In genomic region chr15:86156492-86156891, GRCm38 (mm10) we compare ENCODE assay signal across 26 mouse cellular contexts.
"Had no signal": no experiment of that assay in that cellular context is flagged by ENCODE, and none has a peak within 500 bp of the region (broad histone marks: within the 10 kb centered on the region; RNA-seq: fewer than 3 reads in every experiment).

No protein-coding gene starts in this region.

- H3K27ac ChIP-seq: gastrocnemius, adult 2 months; heart, embryonic 10.5 days; hindbrain, embryonic 10.5 days; hindbrain, embryonic 12.5 days; hindbrain, embryonic 14.5 days; intestine, embryonic 15.5 days; layer of hippocampus, adult 2 months; limb, embryonic 13.5 days; limb, embryonic 15.5 days; liver, embryonic 12.5 days had no signal

- H3K4me1 ChIP-seq: hindbrain, embryonic 10.5 days; hindbrain, embryonic 12.5 days; intestine, embryonic 15.5 days; limb, embryonic 13.5 days; limb, embryonic 15.5 days had no signal

- H3K4me3 ChIP-seq: gastrocnemius, adult 2 months; heart, embryonic 10.5 days; heart, embryonic 12.5 days; hindbrain, embryonic 10.5 days; hindbrain, embryonic 12.5 days; intestine, embryonic 15.5 days; layer of hippocampus, adult 2 months; limb, embryonic 13.5 days; limb, embryonic 15.5 days; liver, embryonic 12.5 days had no signal

- ATAC-seq: hindbrain, embryonic 16.5 days; inflammation-experienced regulatory T-cells, adult 6 months; intestine, embryonic 15.5 days; intestine, postnatal 0 days; liver, embryonic 12.5 days had no signal

- H3K36me3 ChIP-seq: intestine, embryonic 15.5 days had no signal

- DNase-seq: gastrocnemius, adult 2 months; gastrocnemius, postnatal 10 days; gastrocnemius, postnatal 25 days; heart, adult 18-20 months; heart, postnatal 10 days; heart, postnatal 4 days; kidney, adult 18-20 months; kidney, adult 8-10 months; kidney, postnatal 10 days; kidney, postnatal 25 days; kidney, postnatal 4 days; layer of hippocampus, postnatal 36 days; left cerebral cortex, postnatal 4 days had no signal

- H3K27me3 ChIP-seq: heart, embryonic 12.5 days; hindbrain, embryonic 12.5 days; intestine, embryonic 15.5 days; limb, embryonic 13.5 days; limb, embryonic 15.5 days; liver, embryonic 12.5 days had no signal
